Mouse (Mus musculus): ENCODE results near the gene Dus3l.

- TF ChIP-seq JUND (IDR thresholded peaks at IDR 0.05; ENCODE audit: low read depth, low read length) (no peak), CTCF (IDR thresholded peaks at IDR 0.05 in 2 of 3, conservative IDR thresholded peaks at IDR 0.05 in 1 of 3; ENCODE audit: control insufficient read depth in 1 of 3, insufficient read depth in 1 of 3, low read depth in 2 of 3, low read length in 3 of 3, poor library complexity in 1 of 3, severe bottlenecking in 1 of 3) (no peak), POLR2AphosphoS2 (IDR thresholded peaks at IDR 0.05; ENCODE audit: low read length) (no peak), EP300 (IDR thresholded peaks at IDR 0.05; ENCODE audit: low read depth in 1 of 2, low read length in 2 of 2) (no peak), ELF1 (IDR thresholded peaks at IDR 0.05; ENCODE audit: low read depth, low read length) (no peak), GATA1 (IDR thresholded peaks at IDR 0.05; ENCODE audit: low read depth, low read length) (no peak), CHD2 (IDR thresholded peaks at IDR 0.05; ENCODE audit: low read length) (no peak), USF1 (IDR thresholded peaks at IDR 0.05; ENCODE audit: low read depth, low read length) (no peak), TAL1 (IDR thresholded peaks at IDR 0.05; ENCODE audit: low read length) (no peak), MEF2A (IDR thresholded peaks at IDR 0.05; ENCODE audit: extremely low read depth, insufficient replicate concordance, low read depth, low read length, poor library complexity, severe bottlenecking) (no peak), KAT2A (conservative IDR thresholded peaks at IDR 0.05; ENCODE audit: low read depth, low read length) (no peak), USF2 (IDR thresholded peaks at IDR 0.05; ENCODE audit: borderline replicate concordance in 1 of 2, insufficient read depth in 1 of 2, low read depth in 1 of 2, low read length in 2 of 2) (no peak), E2F4 (IDR thresholded peaks at IDR 0.05; ENCODE audit: borderline replicate concordance, low read depth, low read length) (no peak)
Observed at GRCm38 (mm10) chr17:56728117-56728516, 36.4 kb upstream of the Dus3l start.

All from MEL (cell line).